Mouse (Mus musculus) MEL (cell line): ENCODE results near the gene Szrd1.

Experiments
- CHD2 ChIP-seq: IDR thresholded peaks from 2 replicates; pipeline ENCODE4 v1.6.1; 2011; ENCODE audit warnings: low read length, improper control_type of control experiment
- CTCF ChIP-seq, 3 experiments: IDR thresholded peaks in 2 of 3; conservative IDR thresholded peaks in 1 of 3; 2 replicates each; pipeline ENCODE4 v1.5.1; 2011 to 2012; ENCODE audit warnings: low read length in 3 of 3, low read depth in 2 of 3, mild to moderate bottlenecking in 2 of 3, improper control_type of control experiment in 1 of 3, inconsistent platforms in 1 of 3, mixed read lengths in 1 of 3, moderate library complexity in 1 of 3; ENCODE audit not compliant: control insufficient read depth in 1 of 3, insufficient read depth in 1 of 3, poor library complexity in 1 of 3, severe bottlenecking in 1 of 3
- ELF1 ChIP-seq: IDR thresholded peaks from 2 replicates; pipeline ENCODE4 v1.6.1; 2014; ENCODE audit warnings: low read depth, mild to moderate bottlenecking, inconsistent platforms, low read length, improper control_type of control experiment, moderate library complexity
- EP300 ChIP-seq, 2 experiments: IDR thresholded peaks; 2 replicates each; pipeline ENCODE4 v1.6.1; 2011; ENCODE audit warnings: improper control_type of control experiment in 2 of 2, low read length in 2 of 2, low read depth in 1 of 2, mild to moderate bottlenecking in 1 of 2
- GABPA ChIP-seq: IDR thresholded peaks from 2 replicates; pipeline ENCODE4 v1.6.1; 2012; ENCODE audit warnings: low read depth, mild to moderate bottlenecking, inconsistent platforms, low read length, improper control_type of control experiment, moderate library complexity
- GATA1 ChIP-seq: IDR thresholded peaks from 2 replicates; pipeline ENCODE4 v1.6.1; 2011; ENCODE audit warnings: low read depth, low read length, improper control_type of control experiment
- MAFK ChIP-seq: IDR thresholded peaks from 2 replicates; pipeline ENCODE4 v1.6.1; 2011; ENCODE audit warnings: low read depth, mild to moderate bottlenecking, low read length, improper control_type of control experiment, borderline replicate concordance
- NRF1 ChIP-seq: IDR thresholded peaks from 2 replicates; pipeline ENCODE4 v1.6.1; 2014; ENCODE audit warnings: low read depth, mild to moderate bottlenecking, inconsistent platforms, low read length, improper control_type of control experiment, moderate library complexity; ENCODE audit not compliant: poor library complexity, insufficient read depth, severe bottlenecking
- POLR2A ChIP-seq, 2 experiments: IDR thresholded peaks; 2 replicates each; pipeline ENCODE4 v1.6.1; 2011 to 2012; ENCODE audit warnings: low read length in 2 of 2, mild to moderate bottlenecking in 2 of 2, control low read depth in 1 of 2, improper control_type of control experiment in 1 of 2, low read depth in 1 of 2, moderate library complexity in 1 of 2; ENCODE audit not compliant: control insufficient read depth in 1 of 2, insufficient read depth in 1 of 2, poor library complexity in 1 of 2
- RAD21 ChIP-seq: IDR thresholded peaks from 2 replicates; pipeline ENCODE4 v1.6.1; 2011; ENCODE audit warnings: mild to moderate bottlenecking, low read depth, low read length, improper control_type of control experiment
- SIN3A ChIP-seq: IDR thresholded peaks from 2 replicates; pipeline ENCODE4 v1.6.1; 2012; ENCODE audit warnings: low read length, improper control_type of control experiment, inconsistent platforms
- TBP ChIP-seq: IDR thresholded peaks from 2 replicates; pipeline ENCODE4 v1.8.0; 2011; ENCODE audit warnings: low read depth, low read length, improper control_type of control experiment
- USF1 ChIP-seq: IDR thresholded peaks from 2 replicates; pipeline ENCODE4 v1.6.1; 2014; ENCODE audit warnings: low read depth, mild to moderate bottlenecking, inconsistent platforms, low read length, improper control_type of control experiment, moderate library complexity

- TF ChIP-seq POLR2A (IDR thresholded peaks at IDR 0.05; ENCODE audit: control insufficient read depth in 1 of 2, insufficient read depth in 1 of 2, low read depth in 1 of 2, low read length in 2 of 2, poor library complexity in 1 of 2) (no peak), GATA1 (no peak), CHD2 (no peak), EP300 (IDR thresholded peaks at IDR 0.05; ENCODE audit: low read depth in 1 of 2, low read length in 2 of 2) (no peak), TBP (no peak), CTCF (IDR thresholded peaks at IDR 0.05 in 2 of 3, conservative IDR thresholded peaks at IDR 0.05 in 1 of 3; ENCODE audit: control insufficient read depth in 1 of 3, insufficient read depth in 1 of 3, low read depth in 2 of 3, low read length in 3 of 3, poor library complexity in 1 of 3, severe bottlenecking in 1 of 3) (no peak), MAFK (no peak), GABPA (no peak), USF1 (no peak), NRF1 (no peak), ELF1 (no peak), SIN3A (no peak), RAD21 (no peak)
Observed at GRCm38 (mm10) chr4:141086862-141087261, 52.7 kb downstream of the Szrd1 start.
